Mouse (Mus musculus): ENCODE data around the gene Vmn1r138.
"Not testable (repeated sequence)": the region's sequence is repeated elsewhere in the genome, so short reads cannot be mapped to it uniquely, and the experiment has no call there.

The Vmn1r138 gene

DNA sequence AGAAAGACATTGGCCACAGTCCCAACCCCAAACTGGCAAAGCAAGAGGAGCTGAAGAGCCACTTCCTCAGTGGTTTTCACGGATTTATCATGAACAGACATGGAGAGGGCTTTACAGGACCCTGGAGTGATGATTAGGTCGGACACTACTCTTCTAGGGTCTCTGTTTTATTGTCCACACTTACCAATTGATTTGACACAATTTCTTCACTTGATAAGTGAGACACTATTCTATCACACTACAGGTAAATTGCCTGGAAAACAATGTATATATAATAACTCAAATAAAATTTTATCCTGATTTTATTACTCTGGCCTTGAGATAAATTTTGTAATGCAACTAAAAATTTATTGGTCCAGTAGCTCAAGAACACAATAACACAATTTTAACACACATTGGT is at the start of gene Vmn1r138:
Gene Vmn1r138, minus strand, starts transcription at position 101 of the 400 bp plus-strand sequence.
- not testable (repeated sequence) for DNase-seq (ENCODE audit: low spot score in 2 of 2)

GRCm38 (mm10) chr7:22068757-22069156 is 40.1 kb upstream of the Vmn1r138 start, which contains the start of gene Vmn1r139:
Gene Vmn1r139, plus strand, starts transcription at chr7:22069057.
- not testable (repeated sequence) for DNase-seq (ENCODE audit: low spot score in 2 of 2)

DNA sequence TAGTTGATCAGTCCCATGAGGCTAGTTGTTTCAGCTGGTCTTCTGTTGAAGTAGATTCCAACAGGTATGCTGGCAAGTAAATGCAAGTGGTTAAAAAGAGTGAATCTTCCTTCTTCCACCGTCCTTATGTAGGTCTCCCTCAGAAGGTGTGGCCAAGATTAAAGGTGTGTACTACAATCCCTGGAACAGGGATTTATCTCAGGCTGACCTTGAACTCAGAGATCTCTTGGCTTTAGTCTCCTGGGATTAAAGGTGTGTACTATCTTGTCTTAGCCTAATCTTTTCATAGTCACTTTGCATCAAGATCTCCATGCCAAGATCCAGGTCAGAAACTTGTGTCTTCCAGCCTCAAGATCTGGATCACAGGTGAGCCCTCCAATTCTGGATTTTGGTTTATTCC is 27.5 kb upstream of the Vmn1r138 start, which contains the start of gene Gm6176:
Gene Gm6176, minus strand, starts transcription at position 101 of the 400 bp plus-strand sequence.
- DNase-seq (ENCODE audit: low spot score in 2 of 2), result not testable (repeated sequence)

DNA sequence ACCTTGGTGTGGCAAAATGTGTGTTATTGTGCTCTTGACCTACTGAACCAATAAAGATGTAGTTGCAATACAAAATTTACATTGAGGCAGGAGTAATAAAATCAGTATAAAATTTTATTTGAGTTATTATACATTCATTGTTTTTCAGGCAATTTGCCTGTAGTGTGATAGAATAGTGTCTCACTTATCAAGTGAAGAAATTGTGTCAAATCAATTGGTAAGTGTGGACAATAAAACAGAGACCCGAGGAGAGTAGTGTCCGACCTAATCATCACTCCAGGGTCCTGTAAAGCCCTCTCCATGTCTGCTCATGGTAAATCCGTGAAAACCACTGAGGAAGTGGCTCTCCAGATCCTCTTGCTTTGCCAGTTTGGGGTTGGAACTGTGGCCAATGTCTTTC is 34.4 kb downstream of the Vmn1r138 start, which contains the start of gene Vmn1r137:
Gene Vmn1r137, plus strand, starts transcription at position 301 of the 400 bp plus-strand sequence.
- DNase-seq (ENCODE audit: low spot score in 2 of 2), result not testable (repeated sequence)

All from spleen, postnatal 10 days (tissue).